Mouse (Mus musculus) forebrain, embryonic 14.5 days (tissue): ENCODE measurements around the gene Hoxb4. TPM values are rescaled to one million over a fixed set of nuclear protein-coding genes. Genes with fewer than 3 reads are reported as not detected.

Experiments
- ATAC-seq: fragments of 200-750 bp; cut with Nextera tagmentation; 2 replicates; pipeline ENCODE4 v1.8.0; 2017; ENCODE audit warnings: mild to moderate bottlenecking, moderate library complexity
- DNase-seq: peaks from one replicate; pipeline ENCODE4 v3.0.0-alpha.2; 2015; ENCODE audit warnings: low spot score
- H3K27ac ChIP-seq: fragments of 300-500 bp; sonication (generic); 2 replicates; pipeline ENCODE4 v1.5.1; 2014; ENCODE audit warnings: low read depth, mild to moderate bottlenecking, control low read depth, low read length, moderate library complexity
- H3K27me3 ChIP-seq: fragments of 300-500 bp; sonication (generic); replicated peaks from 2 replicates; pipeline ENCODE4 v1.6.1; 2014; ENCODE audit warnings: low read length, control low read depth, mixed read lengths; ENCODE audit not compliant: control insufficient read depth, insufficient read depth
- H3K36me3 ChIP-seq: fragments of 300-500 bp; sonication (generic); 2 replicates; pipeline ENCODE4 v1.6.1; 2014; ENCODE audit warnings: low read length, control low read depth; ENCODE audit not compliant: control insufficient read depth, insufficient read depth
- H3K4me1 ChIP-seq: fragments of 300-500 bp; sonication (generic); 2 replicates; pipeline ENCODE4 v1.6.1; 2014; ENCODE audit warnings: antibody characterized with exemption, low read length, control low read depth; ENCODE audit not compliant: control insufficient read depth, insufficient read depth
- H3K4me2 ChIP-seq: fragments of 300-500 bp; sonication (generic); 2 replicates; pipeline ENCODE4 v1.6.1; 2014; ENCODE audit warnings: mild to moderate bottlenecking, control low read depth, low read length
- H3K4me3 ChIP-seq: fragments of 300-500 bp; sonication (generic); 2 replicates; pipeline ENCODE4 v1.5.1; 2014; ENCODE audit warnings: low read depth, low read length, control low read depth
- H3K9ac ChIP-seq: fragments of 300-500 bp; sonication (generic); 2 replicates; pipeline ENCODE4 v1.6.1; 2014; ENCODE audit warnings: mild to moderate bottlenecking, low read length, control low read depth, moderate library complexity
- H3K9me3 ChIP-seq: fragments of 300-500 bp; sonication (generic); replicated peaks from 2 replicates; pipeline ENCODE4 v1.6.1; 2016; ENCODE audit warnings: low read length, control low read depth, mixed read lengths; ENCODE audit not compliant: control insufficient read depth
- WGBS: fragments of 180-500 bp; shearing (Covaris S2); extraction: QIAGEN DNeasy Blood & Tissue Kit; methylation state at CpG from one replicate; pipeline ENCODE4 v1.1.7; 2014; 5-methylcytosine and 5-hydroxymethylcytosine counted together
- polyA plus RNA-seq: library from polyadenylated mRNA; unstranded; fragments of >200 nt; fragmentation: Nextera tagmentation; extraction: Ambion mirVana; gene quantifications from 2 replicates; pipeline ENCODE4 v1.2.1, GENCODE M21; 2014

Hoxb4 gene
- polyA plus RNA-seq, 1 experiment from 2014 or later, result not detected

GRCm38 (mm10) chr11:96303151-96304099, 14.6 kb upstream of the Hoxb4 start, which contains the start of gene Hoxb5:
Gene Hoxb5 (plus strand): TSS chr11:96303336.
- peak; percentile 73 for DNase-seq
- H3K4me1 ChIP-seq, result no peaks in the 10 kb centered on the region
- no peak within 1 kb of the TSS for H3K4me3 ChIP-seq
- H3K9me3 ChIP-seq, result no peaks in the 10 kb centered on the region
- H3K27me3 ChIP-seq, result peaks cover 99% of the 10 kb centered on the region
- ATAC-seq, result no peak
- 1% methylated on average over 69 of the region's 69 CpGs for WGBS
- no peaks in the 10 kb centered on the region for H3K36me3 ChIP-seq
- no peak within 1 kb of the TSS for H3K4me2 ChIP-seq
- no peak within 1 kb of the TSS for H3K9ac ChIP-seq
- H3K27ac ChIP-seq, result no peak within 1 kb of the TSS

- no peak overlapping the region for H3K27ac ChIP-seq
- DNase-seq (no peak), ATAC-seq (no peak)
- H3K9ac ChIP-seq, result no peak overlapping the region
- no peaks in the 10 kb centered on the region for H3K9me3 ChIP-seq
- no peak overlapping the region for H3K4me3 ChIP-seq
- H3K36me3 ChIP-seq, result no peaks in the 10 kb centered on the region
- WGBS, result 1% methylated on average over 38 of the region's 38 CpGs
- H3K27me3 ChIP-seq, result peaks cover 99% of the 10 kb centered on the region
- H3K4me2 ChIP-seq, result no peak overlapping the region
- no peaks in the 10 kb centered on the region for H3K4me1 ChIP-seq
These were observed 13.5 kb upstream of the Hoxb4 start for GRCm38 (mm10) chr11:96304381-96305195.

DNA sequence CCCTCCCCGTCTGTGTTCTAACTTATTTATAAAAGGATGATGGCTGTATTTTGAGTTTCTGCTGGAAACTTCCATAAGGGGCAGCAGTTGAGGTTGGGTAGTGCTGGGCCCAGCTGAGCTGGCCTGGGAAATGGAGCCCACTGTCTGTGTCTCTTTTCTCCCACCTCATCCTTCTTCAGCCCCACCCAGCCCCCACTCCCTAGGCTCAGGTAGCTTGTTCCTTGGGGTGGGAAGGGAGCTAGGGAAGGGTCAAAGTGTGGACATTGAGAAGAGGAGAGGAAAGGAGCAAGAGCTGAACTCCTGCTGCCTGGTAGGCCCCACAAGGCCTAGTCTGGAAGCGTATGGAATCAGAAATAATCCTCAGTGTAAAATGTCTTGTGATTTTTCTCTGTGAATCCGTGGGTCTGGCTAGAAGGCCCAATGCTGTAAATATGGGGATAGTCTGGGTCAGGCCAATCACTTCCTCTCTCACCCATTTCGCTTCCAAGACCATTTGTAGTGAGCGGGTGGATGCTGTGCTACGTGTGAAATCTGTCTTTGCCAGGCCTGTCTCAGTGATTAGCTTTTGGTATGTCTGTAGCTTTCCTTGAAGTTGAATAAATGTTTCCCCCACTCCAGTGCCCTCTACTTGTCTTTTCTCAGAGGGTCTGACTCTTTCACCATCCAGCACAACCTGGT, 12.4 kb upstream of the Hoxb4 start:
- Histone ChIP-seq H3K36me3 (no peaks in the 10 kb centered on the region), H3K9me3 (no peaks in the 10 kb centered on the region), H3K27ac (no peak overlapping the region), H3K4me3 (no peak overlapping the region), H3K27me3 (peaks cover 99% of the 10 kb centered on the region), H3K9ac (no peak overlapping the region), H3K4me1 (no peaks in the 10 kb centered on the region), H3K4me2 (no peak overlapping the region)
- no peak for DNase-seq
- WGBS, result 16% methylated on average over 6 of the region's 6 CpGs
- ATAC-seq, result no peak

- DNase-seq, result no peak
- Histone ChIP-seq H3K27ac (no peak overlapping the region), H3K9ac (no peak overlapping the region), H3K4me2 (no peak overlapping the region), H3K36me3 (no peaks in the 10 kb centered on the region), H3K4me1 (no peaks in the 10 kb centered on the region), H3K27me3 (peaks cover 100% of the 10 kb centered on the region), H3K4me3 (no peak overlapping the region), H3K9me3 (no peaks in the 10 kb centered on the region)
- ATAC-seq, result no peak
- 3% methylated on average over 7 of the region's 7 CpGs for WGBS
These were observed 11.7 kb upstream of the Hoxb4 start for GRCm38 (mm10) chr11:96306183-96306907.

DNA sequence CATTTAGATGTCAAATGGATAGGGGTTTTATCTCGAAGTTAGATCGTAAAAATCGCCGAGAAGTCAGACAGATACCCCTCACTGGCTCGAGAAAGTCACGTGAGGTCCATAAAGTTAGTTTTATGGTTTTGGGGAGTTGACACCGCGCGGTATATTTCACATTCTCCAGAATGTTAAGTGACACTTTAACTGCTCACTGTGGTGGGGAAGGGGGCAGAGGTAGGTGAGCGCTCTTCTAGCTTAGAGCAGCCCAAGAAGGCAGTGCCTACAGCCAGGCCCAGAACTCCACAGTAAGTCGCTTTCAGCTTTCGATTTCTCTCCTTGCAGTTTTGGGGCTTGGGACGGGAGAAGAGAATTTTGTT, 11.2 kb upstream of the Hoxb4 start:
- ATAC-seq (no peak), DNase-seq (no peak)
- Histone ChIP-seq H3K36me3 (no peaks in the 10 kb centered on the region), H3K27ac (no peak overlapping the region), H3K9ac (no peak overlapping the region), H3K4me3 (no peak overlapping the region), H3K4me2 (no peak overlapping the region), H3K4me1 (no peaks in the 10 kb centered on the region), H3K27me3 (peaks cover 100% of the 10 kb centered on the region), H3K9me3 (no peaks in the 10 kb centered on the region)
- 3% methylated on average over 13 of the region's 13 CpGs for WGBS

DNA sequence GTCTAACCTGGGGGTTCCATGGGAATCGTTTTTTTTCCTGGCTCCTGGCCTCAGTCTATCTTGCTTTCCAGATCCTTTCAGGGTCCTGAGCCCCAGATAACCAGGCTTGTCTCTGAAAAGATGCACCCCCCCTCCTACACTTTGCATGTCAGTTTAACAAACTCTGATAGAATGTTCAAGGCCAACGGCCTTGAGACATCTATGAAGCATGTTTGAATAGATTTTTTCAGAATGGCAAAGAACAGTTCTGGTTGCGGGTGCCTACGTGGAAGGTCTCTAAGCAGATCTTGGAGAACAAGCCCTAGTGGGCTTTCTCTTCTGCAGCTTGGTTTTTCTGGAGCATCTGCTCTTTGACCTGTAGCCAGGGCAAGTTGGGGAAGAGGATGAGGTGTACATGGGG, 9.3 kb upstream of the Hoxb4 start:
- Histone ChIP-seq H3K36me3 (no peaks in the 10 kb centered on the region), H3K9ac (no peak overlapping the region), H3K9me3 (no peaks in the 10 kb centered on the region), H3K4me3 (no peak overlapping the region), H3K4me2 (no peak overlapping the region), H3K4me1 (no peaks in the 10 kb centered on the region), H3K27me3 (peaks cover 100% of the 10 kb centered on the region), H3K27ac (no peak overlapping the region)
- ATAC-seq, result no peak
- WGBS, result 5% methylated on average over 4 of the region's 4 CpGs
- no peak for DNase-seq

DNA sequence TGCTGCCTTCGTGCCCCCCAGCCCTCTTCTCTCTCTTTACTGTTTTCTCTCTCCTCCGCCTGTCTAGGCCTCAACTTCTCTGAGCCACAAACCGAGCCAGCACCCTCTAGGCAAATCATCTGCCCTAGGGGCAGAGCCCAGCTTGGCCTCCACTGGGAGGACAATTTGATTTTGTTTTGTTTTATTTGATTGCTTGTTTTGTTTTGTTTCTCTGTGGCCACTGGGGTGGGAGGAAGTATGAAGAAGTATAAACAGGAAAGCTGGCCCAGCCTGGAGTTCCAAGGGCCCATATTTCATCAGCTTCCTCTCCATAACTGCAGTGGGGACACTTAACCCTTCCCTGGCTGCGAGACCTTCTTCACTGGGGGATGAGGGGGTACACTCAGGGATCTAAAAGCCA, 8.8 kb upstream of the Hoxb4 start:
- Histone ChIP-seq H3K27me3 (peaks cover 100% of the 10 kb centered on the region), H3K4me2 (no peak overlapping the region), H3K27ac (no peak overlapping the region), H3K4me1 (no peaks in the 10 kb centered on the region), H3K4me3 (no peak overlapping the region), H3K9me3 (no peaks in the 10 kb centered on the region), H3K36me3 (no peaks in the 10 kb centered on the region), H3K9ac (no peak overlapping the region)
- no peak for DNase-seq
- no peak for ATAC-seq
- 4% methylated on average over 4 of the region's 4 CpGs for WGBS

DNA sequence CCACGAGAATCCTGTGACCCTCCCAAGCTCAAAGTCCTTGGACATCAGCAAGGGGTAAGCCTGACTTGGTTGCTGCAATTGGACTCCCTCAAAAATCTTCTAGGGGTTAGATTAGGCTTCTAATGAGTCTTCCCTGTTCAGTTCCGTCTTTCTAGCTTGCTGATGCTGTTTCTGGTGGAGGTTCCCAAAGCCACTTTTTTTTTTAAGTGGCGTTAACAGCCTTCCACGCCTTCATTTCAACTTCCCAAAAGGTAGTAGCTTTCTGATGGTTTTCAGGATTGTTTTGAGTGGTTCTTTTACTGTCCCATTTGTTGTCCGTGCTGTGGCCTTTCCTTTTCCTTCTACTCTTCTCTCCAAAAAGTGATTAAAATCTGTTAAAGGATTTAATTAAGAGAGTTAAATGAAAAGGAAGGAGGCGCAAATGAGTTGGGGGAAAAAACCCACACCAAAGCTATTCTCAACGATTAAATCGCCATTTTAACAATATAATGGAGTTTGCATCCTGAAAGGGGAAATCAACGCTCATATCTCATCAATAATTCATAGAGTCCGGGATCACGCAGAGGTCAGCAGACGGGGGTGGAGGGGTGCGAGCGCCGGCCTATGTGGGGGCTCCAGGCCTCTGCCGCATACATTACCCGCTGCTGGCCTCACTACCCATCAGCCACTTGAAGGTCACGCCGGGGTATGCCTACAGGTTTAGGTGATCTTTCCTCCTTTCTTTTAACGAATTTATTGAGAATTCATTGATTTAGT, 7.7 kb upstream of the Hoxb4 start:
- no peaks in the 10 kb centered on the region for H3K9me3 ChIP-seq
- no peak overlapping the region for H3K4me2 ChIP-seq
- ATAC-seq (no peak), DNase-seq (no peak)
- no peaks in the 10 kb centered on the region for H3K4me1 ChIP-seq
- H3K4me3 ChIP-seq, result no peak overlapping the region
- H3K27ac ChIP-seq, result no peak overlapping the region
- no peaks in the 10 kb centered on the region for H3K36me3 ChIP-seq
- peaks cover 100% of the 10 kb centered on the region for H3K27me3 ChIP-seq
- 3% methylated on average over 20 of the region's 20 CpGs for WGBS
- H3K9ac ChIP-seq, result no peak overlapping the region
